Mouse (Mus musculus): ENCODE measurements at regions not wholly inside any gene's neighbourhood (a gene's known extent, or its start where the extent isn't known, plus 50 kb on each side); places are given as distances from the start of the nearest gene placed in this dataset.

GRCm38 (mm10) chr17:72658744-72659143 lies 54.3 kb upstream of the Alk start:
- no peak for TF ChIP-seq CTCF (IDR thresholded peaks at IDR 0.05; ENCODE audit: insufficient read depth, low read depth, low read length)
- no peak for TF ChIP-seq POLR2A (IDR thresholded peaks at IDR 0.05; ENCODE audit: insufficient read depth, low read depth, low read length)

Measured in olfactory bulb, adult 2 months (tissue).